Mouse (Mus musculus): ENCODE measurements around the gene Vmn1r200.
"Not testable (repeated sequence)": the region's sequence is repeated elsewhere in the genome, so short reads cannot be mapped to it uniquely, and the experiment has no call there.

Vmn1r200 gene

GRCm38 (mm10) chr13:22390073-22390472 is at the start of gene Vmn1r200:
Vmn1r200 (plus strand) TSS chr13:22390373.
- no peak for DNase-seq (ENCODE audit: low spot score)

- no peak for DNase-seq (ENCODE audit: low spot score)
Observed at GRCm38 (mm10) chr13:22350064-22350463, 40.1 kb upstream of the Vmn1r200 start, which contains the start of gene Vmn1r198. Vmn1r198 (plus strand) TSS chr13:22350364.

GRCm38 (mm10) chr13:22350813-22351212 is 39.4 kb upstream of the Vmn1r200 start:
- no peak for DNase-seq (ENCODE audit: low spot score)

- DNase-seq (ENCODE audit: low spot score), result no peak
Observed at GRCm38 (mm10) chr13:22379518-22379917, 10.7 kb upstream of the Vmn1r200 start, which contains the start of gene Vmn1r199. Vmn1r199 (plus strand) TSS chr13:22379818.

- not testable (repeated sequence) for DNase-seq (ENCODE audit: low spot score)
Observed at GRCm38 (mm10) chr13:22381128-22381527, 9.0 kb upstream of the Vmn1r200 start.

GRCm38 (mm10) chr13:22383401-22383800 is 6.8 kb upstream of the Vmn1r200 start:
- no peak for DNase-seq (ENCODE audit: low spot score)

GRCm38 (mm10) chr13:22387050-22387449 is 3.1 kb upstream of the Vmn1r200 start:
- DNase-seq (ENCODE audit: low spot score), result no peak

- no peak for DNase-seq (ENCODE audit: low spot score)
Observed at GRCm38 (mm10) chr13:22402978-22403377, 12.8 kb downstream of the Vmn1r200 start.

All from c-Kit-positive CD71-positive TER-119-positive erythroid progenitor cells, embryonic 14.5 days (primary cell).